Comparison of ENCODE assay signal across 10 mouse cellular contexts in the genomic region with DNA sequence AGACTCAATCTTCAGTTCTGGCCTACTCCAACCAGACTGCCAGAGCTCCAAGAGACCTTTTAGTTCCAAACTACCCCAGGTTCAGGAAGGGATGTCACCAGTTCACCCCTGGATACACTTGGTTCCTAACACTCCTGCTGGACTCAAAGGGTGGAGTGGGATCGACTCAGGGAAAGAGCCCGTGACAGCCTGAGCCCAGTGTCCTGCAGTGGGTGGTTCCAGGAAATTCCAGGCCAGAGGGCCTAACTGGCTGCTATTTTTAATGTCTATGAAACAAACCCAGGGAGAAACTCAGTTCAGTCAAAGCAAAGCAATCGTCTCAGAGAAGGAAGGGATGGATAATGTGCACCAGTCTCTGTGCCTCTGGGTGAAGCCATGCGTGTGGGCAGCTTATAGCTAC.
DNase-seq lines count a peak whose midpoint lies in the region; ATAC-seq lines count a peak whose summit lies in the region.
"Had no signal": no experiment of that assay in that cellular context is flagged by ENCODE, and none has a peak within 500 bp of the region (broad histone marks: within the 10 kb centered on the region; RNA-seq: fewer than 3 reads in every experiment).

No protein-coding gene starts in this region.

- H3K4me1 ChIP-seq in heart, embryonic 16.5 days (ENCODE audit: control insufficient read depth, insufficient read depth, low read length) = peaks cover 14% of the 10 kb centered on the region
- H3K4me1 ChIP-seq: embryonic facial prominence, embryonic 13.5 days; neural tube, embryonic 13.5 days had no signal

- no peak overlapping the region for H3K4me3 ChIP-seq in heart, embryonic 16.5 days (ENCODE audit: low read length)
- H3K4me3 ChIP-seq: embryonic facial prominence, embryonic 13.5 days; neural tube, embryonic 13.5 days had no signal

- H3K4me2 ChIP-seq in heart, embryonic 16.5 days (ENCODE audit: low read depth, low read length) = no peak overlapping the region
- H3K4me2 ChIP-seq: embryonic facial prominence, embryonic 13.5 days; neural tube, embryonic 13.5 days had no signal

- no peaks in the 10 kb centered on the region for H3K36me3 ChIP-seq in heart, embryonic 16.5 days (ENCODE audit: control insufficient read depth, insufficient read depth)
- H3K36me3 ChIP-seq: embryonic facial prominence, embryonic 13.5 days; G1E; neural tube, embryonic 13.5 days had no signal

- ATAC-seq in heart, embryonic 16.5 days (replicated peaks; ENCODE audit: extremely low read depth, insufficient read depth, low FRiP score) = peak; percentile 76

- H3K27ac ChIP-seq in heart, embryonic 16.5 days (ENCODE audit: low read length) = peak overlapping the region; percentile 70
- H3K27ac ChIP-seq: embryonic facial prominence, embryonic 13.5 days; neural tube, embryonic 13.5 days had no signal

- H3K9ac ChIP-seq in heart, embryonic 16.5 days (ENCODE audit: low read length) = no peak overlapping the region
- H3K9ac ChIP-seq: embryonic facial prominence, embryonic 13.5 days; neural tube, embryonic 13.5 days had no signal

- no peaks in the 10 kb centered on the region for H3K9me3 ChIP-seq in heart, embryonic 16.5 days (replicated peaks; ENCODE audit: control insufficient read depth, low read length)
- H3K9me3 ChIP-seq: embryonic facial prominence, embryonic 13.5 days; neural tube, embryonic 13.5 days had no signal

- peak; percentile 27 for DNase-seq in adrenal gland, adult 8-10 months
- DNase-seq in adrenal gland, postnatal 25 days = peak; percentile 6
- peak; percentile 8 to 49 for DNase-seq in kidney, postnatal 4 days
- DNase-seq in retina, postnatal 1 day = no peak
- DNase-seq in natural killer cell, adult 2 months (ENCODE audit: low spot score in 2 of 2) = no peak
- DNase-seq in layer of hippocampus, adult 18-20 months (ENCODE audit: low spot score in 2 of 2) = no peak

- 28% methylated on average over 4 of the region's 4 CpGs for WGBS in heart, embryonic 16.5 days

- H3K27me3 ChIP-seq in heart, embryonic 16.5 days (ENCODE audit: control insufficient read depth, insufficient read depth, low read length) = no peaks in the 10 kb centered on the region
- H3K27me3 ChIP-seq: embryonic facial prominence, embryonic 13.5 days; neural tube, embryonic 13.5 days had no signal

Comparison
In these comparisons a context has a peak if more than half of its experiments do, and no peak if none do; other contexts are left out.
1. DNase-seq: peak in adrenal gland, adult 8-10 months (single experiment), adrenal gland, postnatal 25 days (single experiment) and kidney, postnatal 4 days (2 of 2); none in retina, postnatal 1 day (single experiment), natural killer cell, adult 2 months (0 of 2) and layer of hippocampus, adult 18-20 months (0 of 2).